Mouse (Mus musculus) midbrain, embryonic 10.5 days (tissue): ENCODE data around the gene Gm21985. TPM values are rescaled to one million over a fixed set of nuclear protein-coding genes. Genes with fewer than 3 reads are reported as not detected.
"Not testable (repeated sequence)": the region's sequence is repeated elsewhere in the genome, so short reads cannot be mapped to it uniquely, and the experiment has no call there.

Experiments
- DNase-seq: peaks from one replicate; pipeline ENCODE4 v3.0.0-alpha.2; 2017; ENCODE audit warnings: low spot score
- H3K27ac ChIP-seq: fragments of 300-500 bp; sonication (generic); replicated peaks from 2 replicates; pipeline ENCODE4 v1.5.1; 2016; ENCODE audit warnings: mild to moderate bottlenecking
- H3K27me3 ChIP-seq: fragments of 300-500 bp; sonication (generic); 2 replicates; pipeline ENCODE4 v1.6.1; 2016; ENCODE audit warnings: low read depth, mild to moderate bottlenecking; ENCODE audit not compliant: poor library complexity, severe bottlenecking
- H3K36me3 ChIP-seq: fragments of 300-500 bp; sonication (generic); 2 replicates; pipeline ENCODE4 v1.6.1; 2016; ENCODE audit warnings: mild to moderate bottlenecking, moderate library complexity
- H3K4me1 ChIP-seq: fragments of 300-500 bp; sonication (generic); 2 replicates; pipeline ENCODE4 v1.6.1; 2016
- H3K4me3 ChIP-seq: fragments of 300-500 bp; sonication (generic); 2 replicates; pipeline ENCODE4 v1.5.1; 2016; ENCODE audit warnings: mild to moderate bottlenecking, moderate library complexity
- H3K9me3 ChIP-seq: fragments of 300-500 bp; sonication (generic); replicated peaks from 2 replicates; pipeline ENCODE4 v1.6.1; 2016; ENCODE audit warnings: mild to moderate bottlenecking
- WGBS: fragments of 180-500 bp; shearing (Covaris S2); methylation state at CpG from one replicate; pipeline ENCODE4 v1.1.7; 2016; 5-methylcytosine and 5-hydroxymethylcytosine counted together
- polyA plus RNA-seq: library from polyadenylated mRNA; unstranded; fragments of >200 nt; fragmentation: Nextera tagmentation; extraction: Ambion mirVana; gene quantifications from 2 replicates; pipeline ENCODE4 v1.2.1, GENCODE M21; 2016

Gene Gm21985
- polyA plus RNA-seq, 1 experiment from 2014 or later: 0.04 TPM

GRCm38 (mm10) chr2:112390843-112391242 lies 124.7 kb downstream of the Gm21985 start:
- Histone ChIP-seq H3K9me3 (no peaks in the 10 kb centered on the region), H3K4me1 (no peaks in the 10 kb centered on the region), H3K4me3 (no peak overlapping the region), H3K36me3 (0 out of 2 replicates have a peak, but pooled peaks cover 3% of the 10 kb centered on the region), H3K27ac (no peak overlapping the region), H3K27me3 (no peaks in the 10 kb centered on the region)
- WGBS: 93% methylated on average over 5 of the region's 5 CpGs
- no peak for DNase-seq

GRCm38 (mm10) chr2:112391346-112392000 lies 125.4 kb downstream of the Gm21985 start:
- whole genome bisulfite sequencing: 88% methylated on average over 4 of the region's 4 CpGs
- Histone ChIP-seq H3K9me3 (no peaks in the 10 kb centered on the region), H3K4me1 (no peaks in the 10 kb centered on the region), H3K27me3 (no peaks in the 10 kb centered on the region), H3K4me3 (no peak overlapping the region), H3K36me3 (0 out of 2 replicates have a peak, but pooled peaks cover 3% of the 10 kb centered on the region), H3K27ac (no peak overlapping the region)
- DNase-seq: no peak

- Histone ChIP-seq H3K27ac (no peak overlapping the region), H3K4me1 (no peaks in the 10 kb centered on the region), H3K9me3 (no peaks in the 10 kb centered on the region), H3K36me3 (0 out of 2 replicates have a peak, but pooled peaks cover 3% of the 10 kb centered on the region), H3K27me3 (no peaks in the 10 kb centered on the region), H3K4me3 (no peak overlapping the region)
- 95% methylated on average over 1 of the region's 1 CpGs for WGBS
- no peak for DNase-seq
These were observed 126.6 kb downstream of the Gm21985 start for GRCm38 (mm10) chr2:112392689-112393088.

GRCm38 (mm10) chr2:112393958-112394357 lies 127.8 kb downstream of the Gm21985 start:
- 0 out of 2 replicates have a peak, but pooled peaks cover 3% of the 10 kb centered on the region for H3K36me3 ChIP-seq
- H3K9me3 ChIP-seq: no peaks in the 10 kb centered on the region
- no peak for DNase-seq
- H3K4me3 ChIP-seq: no peak overlapping the region
- H3K4me1 ChIP-seq: no peaks in the 10 kb centered on the region
- H3K27ac ChIP-seq: no peak overlapping the region
- H3K27me3 ChIP-seq: no peaks in the 10 kb centered on the region

GRCm38 (mm10) chr2:112396649-112397048 lies 130.5 kb downstream of the Gm21985 start:
- H3K9me3 ChIP-seq: no peaks in the 10 kb centered on the region
- no peaks in the 10 kb centered on the region for H3K27me3 ChIP-seq
- H3K4me1 ChIP-seq: no peaks in the 10 kb centered on the region
- H3K4me3 ChIP-seq: no peak overlapping the region
- WGBS: 80% methylated on average over 1 of the region's 1 CpGs
- H3K27ac ChIP-seq: no peak overlapping the region
- DNase-seq: no peak
- 0 out of 2 replicates have a peak, but pooled peaks cover 3% of the 10 kb centered on the region for H3K36me3 ChIP-seq

GRCm38 (mm10) chr2:112407030-112407429 lies 140.9 kb downstream of the Gm21985 start:
- Histone ChIP-seq H3K36me3 (peaks cover 56% of the 10 kb centered on the region), H3K27me3 (no peaks in the 10 kb centered on the region), H3K4me1 (no peaks in the 10 kb centered on the region), H3K4me3 (no peak overlapping the region), H3K27ac (no peak overlapping the region), H3K9me3 (no peaks in the 10 kb centered on the region)
- no peak for DNase-seq
- 92% methylated on average over 3 of the region's 3 CpGs for WGBS

- Histone ChIP-seq H3K27ac (no peak overlapping the region), H3K4me3 (no peak overlapping the region), H3K27me3 (no peaks in the 10 kb centered on the region), H3K36me3 (no peaks in the 10 kb centered on the region), H3K9me3 (no peaks in the 10 kb centered on the region), H3K4me1 (no peaks in the 10 kb centered on the region)
- DNase-seq: no peak
- 81% methylated on average over 3 of the region's 3 CpGs for WGBS
These were observed 159.2 kb downstream of the Gm21985 start for GRCm38 (mm10) chr2:112425308-112425707.

GRCm38 (mm10) chr2:112428534-112428933 lies 162.4 kb downstream of the Gm21985 start:
- not testable (repeated sequence) for H3K27me3 ChIP-seq, H3K4me3 ChIP-seq, H3K4me1 ChIP-seq, H3K36me3 ChIP-seq, H3K9me3 ChIP-seq, H3K27ac ChIP-seq, DNase-seq
- 95% methylated on average over 3 of the region's 3 CpGs for WGBS

- Histone ChIP-seq H3K9me3 (no peaks in the 10 kb centered on the region), H3K27me3 (no peaks in the 10 kb centered on the region), H3K4me1 (no peaks in the 10 kb centered on the region), H3K27ac (no peak overlapping the region), H3K36me3 (no peaks in the 10 kb centered on the region), H3K4me3 (no peak overlapping the region)
- WGBS: 93% methylated on average over 4 of the region's 4 CpGs
- no peak for DNase-seq
These were observed 163.6 kb downstream of the Gm21985 start for GRCm38 (mm10) chr2:112429665-112430064.

GRCm38 (mm10) chr2:112430403-112430802 lies 164.3 kb downstream of the Gm21985 start:
- Histone ChIP-seq H3K36me3 (no peaks in the 10 kb centered on the region), H3K27me3 (no peaks in the 10 kb centered on the region), H3K4me1 (no peaks in the 10 kb centered on the region), H3K4me3 (no peak overlapping the region), H3K27ac (no peak overlapping the region), H3K9me3 (no peaks in the 10 kb centered on the region)
- WGBS: 81% methylated on average over 5 of the region's 5 CpGs
- DNase-seq: no peak

GRCm38 (mm10) chr2:112432523-112432922 lies 166.4 kb downstream of the Gm21985 start:
- no peaks in the 10 kb centered on the region for H3K27me3 ChIP-seq
- 90% methylated on average over 2 of the region's 2 CpGs for WGBS
- no peak for DNase-seq
- no peaks in the 10 kb centered on the region for H3K36me3 ChIP-seq
- H3K4me3 ChIP-seq: no peak overlapping the region
- no peak overlapping the region for H3K27ac ChIP-seq
- H3K9me3 ChIP-seq: no peaks in the 10 kb centered on the region
- H3K4me1 ChIP-seq: no peaks in the 10 kb centered on the region

GRCm38 (mm10) chr2:112433359-112433758 lies 167.2 kb downstream of the Gm21985 start:
- Histone ChIP-seq H3K27me3 (no peaks in the 10 kb centered on the region), H3K9me3 (no peaks in the 10 kb centered on the region), H3K27ac (no peak overlapping the region), H3K4me3 (no peak overlapping the region), H3K36me3 (no peaks in the 10 kb centered on the region), H3K4me1 (no peaks in the 10 kb centered on the region)
- DNase-seq: no peak
- WGBS: 70% methylated on average over 2 of the region's 2 CpGs

GRCm38 (mm10) chr2:112436292-112436691 lies 170.2 kb downstream of the Gm21985 start:
- no peak overlapping the region for H3K27ac ChIP-seq
- H3K9me3 ChIP-seq: no peaks in the 10 kb centered on the region
- H3K36me3 ChIP-seq: no peaks in the 10 kb centered on the region
- H3K4me3 ChIP-seq: no peak overlapping the region
- no peak for DNase-seq
- H3K4me1 ChIP-seq: no peaks in the 10 kb centered on the region
- 79% methylated on average over 4 of the region's 4 CpGs for WGBS
- H3K27me3 ChIP-seq: no peaks in the 10 kb centered on the region
